Mouse (Mus musculus) lung, postnatal 0 days (tissue): ENCODE results near the gene Kif3b. TPM values are rescaled to one million over a fixed set of nuclear protein-coding genes. Genes with fewer than 3 reads are reported as not detected.

Experiments
- ATAC-seq: fragments of 200-750 bp; cut with Nextera tagmentation; 2 replicates; pipeline ENCODE4 v1.8.0; 2017; ENCODE audit warnings: moderate library complexity
- DNase-seq: peaks from one replicate; pipeline ENCODE4 v3.0.0-alpha.2; 2016; ENCODE audit warnings: low spot score
- H3K27ac ChIP-seq: fragments of 300-500 bp; sonication (generic); 2 replicates; pipeline ENCODE4 v1.5.1; 2014; ENCODE audit warnings: antibody characterized with exemption, mild to moderate bottlenecking, low read length, mixed read lengths
- H3K27me3 ChIP-seq: fragments of 300-500 bp; sonication (generic); replicated peaks from 2 replicates; pipeline ENCODE4 v1.6.1; 2014; ENCODE audit warnings: low read length, mixed read lengths; ENCODE audit not compliant: insufficient read depth
- H3K36me3 ChIP-seq: fragments of 300-500 bp; sonication (generic); 2 replicates; pipeline ENCODE4 v1.6.1; 2014; ENCODE audit warnings: low read length, mixed read lengths; ENCODE audit not compliant: insufficient read depth
- H3K4me1 ChIP-seq: fragments of 300-500 bp; sonication (generic); 2 replicates; pipeline ENCODE4 v1.6.1; 2014; ENCODE audit warnings: antibody characterized with exemption, low read depth, low read length, mixed read lengths; ENCODE audit not compliant: insufficient read depth
- H3K4me2 ChIP-seq: fragments of 300-500 bp; sonication (generic); replicated peaks from 2 replicates; pipeline ENCODE4 v1.6.1; 2014; ENCODE audit warnings: low read depth, mild to moderate bottlenecking, low read length, moderate library complexity, mixed read lengths
- H3K4me3 ChIP-seq: fragments of 300-500 bp; sonication (generic); 2 replicates; pipeline ENCODE4 v1.5.1; 2014; ENCODE audit warnings: low read depth, low read length
- H3K9ac ChIP-seq: fragments of 300-500 bp; sonication (generic); replicated peaks from 2 replicates; pipeline ENCODE4 v1.6.1; 2014; ENCODE audit warnings: low read depth, mild to moderate bottlenecking
- H3K9me3 ChIP-seq: fragments of 300-500 bp; sonication (generic); 2 replicates; pipeline ENCODE4 v1.6.1; 2016; ENCODE audit warnings: low read length, mixed read lengths
- CTCF ChIP-seq: IDR thresholded peaks from 2 replicates; pipeline ENCODE4 v1.5.1; 2016; ENCODE audit warnings: antibody characterized with exemption, mild to moderate bottlenecking
- EP300 ChIP-seq: IDR thresholded peaks from 2 replicates; pipeline ENCODE4 v1.6.1; 2016; ENCODE audit warnings: antibody characterized with exemption, mild to moderate bottlenecking, control low read depth
- WGBS: fragments of 180-500 bp; shearing (Covaris S2); extraction: QIAGEN DNeasy Blood & Tissue Kit; methylation state at CpG from one replicate; pipeline ENCODE4 v1.1.7; 2014; 5-methylcytosine and 5-hydroxymethylcytosine counted together
- polyA plus RNA-seq: library from polyadenylated mRNA; unstranded; fragments of >200 nt; fragmentation: Nextera tagmentation; extraction: Ambion mirVana; gene quantifications from 2 replicates; pipeline ENCODE4 v1.2.1, GENCODE M21; 2015

The Kif3b gene
- polyA plus RNA-seq, 1 experiment from 2014 or later = 4.7 TPM

DNA sequence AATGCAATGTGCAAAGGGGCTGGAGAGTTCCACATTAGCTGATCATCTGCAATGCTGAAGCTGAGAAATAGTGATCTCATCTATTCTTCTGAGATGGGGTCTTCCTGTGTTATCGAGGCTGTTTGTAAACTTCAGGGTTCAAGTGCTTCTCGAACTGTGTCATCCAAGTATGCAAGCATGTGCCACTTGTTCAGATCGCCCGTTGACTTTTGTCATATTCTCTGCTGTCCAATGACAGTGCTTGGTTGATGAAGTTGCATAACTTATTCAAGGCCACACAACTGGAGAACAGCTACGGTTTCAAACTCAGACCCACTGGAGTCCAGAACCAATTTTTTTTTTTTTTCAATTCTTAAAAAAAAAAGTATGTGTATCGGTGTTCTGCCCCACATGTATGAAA, 51.0 kb downstream of the Kif3b start:
- no peak overlapping the region for H3K4me3 ChIP-seq
- DNase-seq = no peak
- H3K27ac ChIP-seq = no peak overlapping the region
- ATAC-seq = no peak
- no peaks in the 10 kb centered on the region for H3K36me3 ChIP-seq
- 76% methylated on average over 6 of the region's 6 CpGs for WGBS
- H3K4me1 ChIP-seq = peaks cover 10% of the 10 kb centered on the region; the same call in 1 of the 2 replicates
- H3K9me3 ChIP-seq = no peaks in the 10 kb centered on the region
- no peaks in the 10 kb centered on the region for H3K27me3 ChIP-seq
- TF ChIP-seq CTCF (no peak), EP300 (no peak)
- no peak overlapping the region for H3K4me2 ChIP-seq
- H3K9ac ChIP-seq = no peak overlapping the region

DNA sequence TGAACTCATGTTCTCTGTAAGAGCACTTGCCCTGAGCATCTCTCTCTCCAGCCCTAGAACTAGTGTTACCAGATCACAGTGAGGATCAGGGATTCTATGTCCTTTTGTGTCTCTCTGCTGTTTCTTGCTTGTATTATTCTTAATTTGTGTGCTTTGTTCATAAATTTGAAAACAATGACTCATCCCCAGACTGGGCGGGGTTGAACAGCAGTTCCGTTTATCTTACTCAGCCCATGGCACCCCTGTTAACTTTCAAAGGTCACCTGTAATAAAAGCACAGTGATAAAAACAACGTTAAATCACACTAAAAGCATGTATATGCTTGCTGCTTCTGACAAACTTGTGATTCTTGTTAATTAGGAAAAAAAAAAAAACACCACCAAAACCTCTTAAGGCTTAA, 51.4 kb downstream of the Kif3b start:
- Histone ChIP-seq H3K36me3 (no peaks in the 10 kb centered on the region), H3K4me1 (peaks cover 8% of the 10 kb centered on the region; the same call in 1 of the 2 replicates), H3K4me2 (no peak overlapping the region), H3K27ac (no peak overlapping the region), H3K27me3 (no peaks in the 10 kb centered on the region), H3K9me3 (no peaks in the 10 kb centered on the region), H3K4me3 (no peak overlapping the region), H3K9ac (no peak overlapping the region)
- WGBS = 56% methylated on average over 3 of the region's 3 CpGs
- TF ChIP-seq CTCF = no peak
- TF ChIP-seq EP300 = no peak
- ATAC-seq (no peak), DNase-seq (no peak)

DNA sequence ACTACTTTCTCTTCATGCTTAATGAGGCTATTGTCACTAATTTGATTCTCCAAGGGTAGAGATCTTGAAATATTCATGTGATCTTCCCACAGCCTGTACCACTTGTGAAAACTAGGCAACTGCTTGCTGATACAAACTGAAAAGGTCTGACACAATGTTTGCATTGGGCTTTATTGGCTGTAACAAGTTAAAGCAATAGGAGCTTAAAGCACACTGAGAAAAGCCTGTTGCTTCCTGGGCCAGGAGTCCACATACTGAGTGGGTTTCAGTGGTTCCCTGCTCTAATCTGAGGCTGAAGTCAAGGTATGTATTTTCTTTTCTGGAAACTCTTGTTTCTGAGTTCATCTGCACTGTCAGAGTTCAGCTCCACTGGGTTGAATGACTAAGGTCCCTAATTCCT, 52.0 kb downstream of the Kif3b start:
- DNase-seq = peak; percentile 52
- H3K27ac ChIP-seq = no peak overlapping the region; the same call in 1 of the 2 replicates
- no peaks in the 10 kb centered on the region for H3K36me3 ChIP-seq
- no peak for ATAC-seq
- peaks cover 2% of the 10 kb centered on the region; the same call in 1 of the 2 replicates for H3K4me1 ChIP-seq
- TF ChIP-seq CTCF = no peak
- TF ChIP-seq EP300 = no peak
- no peak overlapping the region for H3K9ac ChIP-seq
- H3K4me3 ChIP-seq = no peak overlapping the region
- H3K9me3 ChIP-seq = no peaks in the 10 kb centered on the region
- no peak overlapping the region for H3K4me2 ChIP-seq
- no peaks in the 10 kb centered on the region for H3K27me3 ChIP-seq

DNA sequence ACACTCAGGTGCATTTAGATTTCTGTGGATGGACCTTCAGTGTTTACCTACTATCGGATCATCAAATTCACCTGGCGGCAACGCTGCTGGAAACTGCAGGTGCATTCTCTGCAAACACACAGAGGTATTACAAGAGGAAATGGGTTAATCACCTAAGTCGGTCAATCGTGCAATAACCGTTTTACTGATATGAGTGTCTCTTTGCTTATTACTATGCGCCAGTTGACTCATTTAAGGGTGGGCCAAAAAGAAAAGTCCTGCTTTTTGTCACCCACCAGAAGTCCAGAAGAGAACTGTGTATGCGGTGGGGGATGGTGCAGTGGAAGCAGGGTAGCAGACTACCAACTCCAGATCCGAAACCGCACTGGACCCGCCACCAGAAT, 53.8 kb downstream of the Kif3b start:
- Histone ChIP-seq H3K4me3 (peak overlapping the region; percentile 98), H3K27me3 (no peaks in the 10 kb centered on the region), H3K9ac (peak overlapping the region; percentile 47), H3K4me1 (peaks cover 14% of the 10 kb centered on the region; the same call in 1 of the 2 replicates), H3K27ac (peak overlapping the region; percentile 78), H3K9me3 (no peaks in the 10 kb centered on the region), H3K4me2 (peak overlapping the region; percentile 56), H3K36me3 (no peaks in the 10 kb centered on the region)
- TF ChIP-seq EP300 = no peak
- TF ChIP-seq CTCF = no peak
- 3% methylated on average over 11 of the region's 11 CpGs for WGBS
- ATAC-seq (no peak), DNase-seq (no peak)

DNA sequence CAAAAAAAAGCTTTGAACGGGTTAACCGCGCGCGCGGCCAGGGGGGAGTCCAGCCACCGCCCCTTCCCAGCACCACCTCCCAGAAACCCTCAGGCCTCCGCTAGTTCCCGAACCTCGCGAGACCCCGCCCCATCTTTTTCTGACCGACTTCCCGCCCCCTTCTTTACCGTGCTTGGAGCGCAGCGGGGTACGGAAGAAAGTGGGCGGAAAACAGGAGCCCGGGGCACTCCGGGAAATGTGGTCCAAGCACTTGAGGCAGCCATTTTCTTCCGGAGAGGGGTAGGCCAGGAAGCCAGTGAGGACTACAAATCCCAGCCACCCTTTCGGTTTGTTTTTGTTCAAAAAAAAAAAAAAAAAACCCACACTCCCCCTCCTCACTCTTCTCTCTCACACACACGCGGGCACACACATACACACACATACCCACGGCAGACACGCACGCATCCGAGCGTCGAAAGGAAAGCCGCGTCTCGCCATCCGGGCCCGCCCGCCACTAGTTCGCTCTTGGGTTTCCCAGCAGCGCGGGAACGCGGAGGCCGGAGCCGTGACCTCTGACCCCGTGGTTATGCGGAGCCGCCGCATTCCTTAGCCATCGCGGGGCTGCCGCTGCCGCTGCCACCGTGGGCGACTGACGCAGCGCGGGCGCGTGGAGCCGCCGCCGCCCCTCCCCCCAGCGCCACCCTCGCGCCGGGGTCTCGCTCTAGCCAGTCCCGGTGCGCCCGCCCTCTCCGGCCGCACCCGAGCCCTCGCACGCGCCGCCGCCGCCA, 54.4 kb downstream of the Kif3b start, which contains the start of gene Asxl1:
Gene Asxl1 (plus strand): TSS at position 376 of the 767 bp plus-strand sequence.
- TF ChIP-seq CTCF = no peak
- peak; percentile 91 for TF ChIP-seq EP300
- Histone ChIP-seq H3K9me3 (no peaks in the 10 kb centered on the region), H3K27ac (peak within 1 kb of the TSS; percentile 99), H3K4me2 (peak within 1 kb of the TSS; percentile 80), H3K36me3 (no peaks in the 10 kb centered on the region), H3K27me3 (no peaks in the 10 kb centered on the region), H3K4me3 (peak within 1 kb of the TSS; percentile 98), H3K9ac (peak within 1 kb of the TSS; percentile 92), H3K4me1 (peaks cover 19% of the 10 kb centered on the region; the same call in 1 of the 2 replicates)
- ATAC-seq = peak; percentile 96
- DNase-seq = peak; percentile 100
- under 1% methylated on average over 51 of the region's 79 CpGs for WGBS

DNA sequence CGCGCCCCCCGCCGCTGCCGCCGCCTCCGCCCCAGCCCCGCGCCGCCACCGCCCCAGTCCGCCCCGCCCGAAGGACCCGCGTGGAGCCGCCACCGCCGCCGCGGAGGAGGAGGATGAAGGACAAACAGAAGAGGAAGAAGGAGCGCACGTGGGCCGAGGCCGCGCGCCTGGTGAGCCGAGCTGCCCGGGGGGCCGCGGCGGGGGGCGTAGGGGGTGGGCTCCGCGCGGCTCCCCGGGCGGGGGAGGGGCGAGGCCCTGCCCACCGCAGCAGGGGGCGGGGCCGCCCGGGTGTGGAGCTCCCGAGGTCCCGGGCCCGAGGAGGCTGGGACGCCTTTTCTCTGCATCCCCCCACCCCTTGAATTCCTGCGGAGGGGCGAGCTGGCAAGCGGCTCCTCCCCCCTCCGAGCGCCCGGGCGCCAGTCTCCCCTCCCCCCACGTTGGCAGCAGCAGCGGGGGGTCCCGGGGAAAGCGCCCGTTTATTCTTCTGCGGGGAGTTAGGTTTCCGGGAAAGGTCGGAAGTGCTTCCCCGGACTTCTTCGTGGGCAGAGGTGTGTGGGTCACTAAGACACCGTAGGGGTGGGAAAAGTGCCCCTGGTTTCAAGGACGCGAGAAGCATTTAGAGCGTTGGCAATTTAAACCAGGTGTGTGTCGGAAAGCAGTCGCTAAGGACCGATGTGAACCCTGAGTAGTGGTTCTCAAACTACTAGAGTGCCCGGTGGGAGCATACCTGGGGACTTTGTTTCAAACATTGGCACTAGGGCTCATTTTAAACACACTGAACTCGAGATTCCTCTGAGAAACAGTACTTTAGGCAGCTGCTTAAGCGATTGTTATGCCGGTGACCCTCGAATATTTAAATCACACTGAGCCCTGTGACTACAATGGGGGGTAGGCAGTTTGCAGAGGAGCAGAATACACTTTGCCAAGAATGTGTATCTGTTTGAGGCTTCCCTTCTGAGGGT, 55.3 kb downstream of the Kif3b start:
- ATAC-seq (peak; percentile 45), DNase-seq (peak; percentile 82)
- H3K4me3 ChIP-seq = peak overlapping the region; percentile 98
- TF ChIP-seq EP300 = 0 out of 2 replicates have a peak, but pooled peaks have one; percentile 23
- TF ChIP-seq CTCF = no peak
- peak overlapping the region; percentile 92 for H3K9ac ChIP-seq
- peaks cover 23% of the 10 kb centered on the region; the same call in 1 of the 2 replicates for H3K4me1 ChIP-seq
- H3K4me2 ChIP-seq = peak overlapping the region; percentile 80
- H3K27ac ChIP-seq = peak overlapping the region; percentile 99
- no peaks in the 10 kb centered on the region for H3K27me3 ChIP-seq
- WGBS = under 1% methylated on average over 26 of the region's 76 CpGs
- no peaks in the 10 kb centered on the region for H3K36me3 ChIP-seq
- no peaks in the 10 kb centered on the region for H3K9me3 ChIP-seq
